Mouse (Mus musculus) erythroblast, embryonic 14.5 days (primary cell): ENCODE results near the gene Mindy1.

Experiments
- GATA1 ChIP-seq: IDR thresholded peaks from 2 replicates; pipeline ENCODE4 v1.6.1; 2012; ENCODE audit warnings: low read length, inconsistent platforms, mixed read lengths
- TAL1 ChIP-seq: IDR thresholded peaks from 3 replicates; pipeline ENCODE4 v1.6.1; 2012; ENCODE audit warnings: low read length, inconsistent platforms, mixed read lengths

GRCm38 (mm10) chr3:95286011-95286410 is 4.9 kb downstream of the Mindy1 start:
- TF ChIP-seq GATA1 (no peak), TAL1 (no peak)
